Mouse (Mus musculus) fibroblast of lung, adult 2 months (primary cell): ENCODE results near the gene Srgap3.

ENCODE experiments used
- DNase-seq: peaks from one replicate; pipeline ENCODE4 v3.0.0-alpha.2; 2011; ENCODE audit warnings: low read depth

Gene Srgap3

GRCm38 (mm10) chr6:112909711-112910110 lies 37.4 kb downstream of the Srgap3 start:
- DNase-seq: no peak

DNA sequence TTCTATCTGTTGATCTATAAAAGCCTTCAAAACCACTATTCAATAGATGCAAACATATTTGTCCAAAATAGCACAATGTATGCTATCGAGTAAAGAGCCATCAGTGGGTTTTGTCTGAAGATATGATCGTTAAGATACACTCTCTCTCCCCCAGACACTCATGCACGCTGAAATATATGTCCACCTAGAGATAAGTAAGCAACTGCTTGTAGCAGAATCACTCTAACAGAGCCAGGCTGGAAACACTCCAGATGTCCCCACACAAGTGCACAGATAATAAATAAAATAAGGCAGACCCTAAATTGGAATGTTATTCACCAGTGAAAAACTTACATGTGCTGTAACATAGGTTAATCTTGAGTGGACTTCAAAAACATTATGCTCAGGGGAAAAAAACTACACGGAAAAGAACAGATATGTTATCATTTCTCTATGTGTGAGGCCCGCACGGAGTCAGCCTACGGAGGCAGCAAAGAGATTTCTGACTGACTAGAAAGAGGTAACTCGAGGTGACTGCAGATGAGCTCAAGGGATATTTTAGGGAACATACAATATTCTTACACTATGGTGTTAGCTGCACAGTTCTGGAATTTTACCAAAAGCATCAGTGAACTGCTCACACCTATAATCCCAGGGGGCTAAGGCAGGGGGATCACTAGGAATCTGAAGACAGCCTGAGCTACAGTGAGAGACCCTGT lies 39.0 kb downstream of the Srgap3 start:
- DNase-seq: no peak

DNA sequence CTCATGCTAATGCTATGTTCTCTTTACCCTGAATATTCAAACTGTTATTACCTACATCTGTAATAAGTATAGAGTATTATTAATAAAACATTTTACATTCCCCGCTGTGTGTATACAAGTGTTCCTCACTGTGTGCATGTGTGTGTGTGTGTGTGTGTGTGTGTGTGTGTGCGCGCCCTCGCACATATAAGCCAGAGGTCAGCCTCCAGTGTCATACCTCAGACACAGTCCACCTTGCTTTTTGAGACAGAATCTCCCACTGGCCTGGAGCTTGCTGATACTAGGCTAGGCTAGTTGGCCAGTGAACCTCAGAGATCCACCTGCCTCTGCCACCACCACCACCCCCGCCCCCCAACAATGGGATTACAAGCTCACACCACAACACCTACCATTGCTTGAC lies 43.3 kb downstream of the Srgap3 start:
- DNase-seq: no peak

GRCm38 (mm10) chr6:112903226-112903625 lies 43.8 kb downstream of the Srgap3 start:
- no peak for DNase-seq

DNA sequence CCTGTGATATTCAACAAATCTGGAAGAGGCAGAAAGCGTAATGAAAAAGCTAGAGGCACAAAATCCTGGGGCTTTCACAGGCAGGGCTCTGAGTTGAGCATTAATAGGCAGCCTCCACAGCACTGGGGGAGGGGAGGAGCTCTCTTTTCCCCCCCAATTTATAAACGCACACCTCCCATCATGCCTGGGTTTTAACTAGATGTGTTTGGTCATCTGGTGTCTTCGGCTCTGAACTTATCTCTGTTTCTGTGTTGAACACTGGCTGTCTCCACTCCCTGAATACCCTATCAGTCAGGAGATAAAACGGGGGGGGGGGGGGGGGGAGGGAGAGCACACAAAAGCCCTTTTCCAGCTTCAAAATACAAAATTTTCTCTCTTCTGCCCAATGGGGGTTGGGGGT lies 44.3 kb downstream of the Srgap3 start:
- DNase-seq: no peak

GRCm38 (mm10) chr6:112900306-112900705 lies 46.8 kb downstream of the Srgap3 start:
- DNase-seq: no peak

DNA sequence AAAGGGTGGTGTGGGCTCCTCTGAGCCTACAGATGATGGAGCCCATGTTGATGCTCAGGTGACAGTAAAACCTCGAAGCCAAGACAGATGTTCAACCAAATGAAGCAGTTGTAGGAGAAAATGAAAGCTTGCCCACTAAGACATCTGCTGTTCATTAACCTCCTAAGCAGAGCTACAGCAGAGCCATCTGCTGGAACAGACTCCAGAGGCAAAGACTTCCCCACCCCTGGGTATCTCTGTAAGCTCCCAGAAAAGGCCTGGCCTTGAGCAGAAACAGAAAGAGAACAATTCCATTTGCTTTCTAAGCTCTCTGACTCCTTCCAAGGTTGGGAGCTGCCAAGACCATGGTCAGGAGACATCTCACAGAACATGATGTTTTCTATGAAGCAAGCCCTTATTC lies 47.4 kb downstream of the Srgap3 start:
- no peak for DNase-seq

- DNase-seq: no peak
Measured at GRCm38 (mm10) chr6:112899276-112899675, 47.8 kb downstream of the Srgap3 start.

GRCm38 (mm10) chr6:112898435-112898834 lies 48.6 kb downstream of the Srgap3 start:
- no peak for DNase-seq

DNA sequence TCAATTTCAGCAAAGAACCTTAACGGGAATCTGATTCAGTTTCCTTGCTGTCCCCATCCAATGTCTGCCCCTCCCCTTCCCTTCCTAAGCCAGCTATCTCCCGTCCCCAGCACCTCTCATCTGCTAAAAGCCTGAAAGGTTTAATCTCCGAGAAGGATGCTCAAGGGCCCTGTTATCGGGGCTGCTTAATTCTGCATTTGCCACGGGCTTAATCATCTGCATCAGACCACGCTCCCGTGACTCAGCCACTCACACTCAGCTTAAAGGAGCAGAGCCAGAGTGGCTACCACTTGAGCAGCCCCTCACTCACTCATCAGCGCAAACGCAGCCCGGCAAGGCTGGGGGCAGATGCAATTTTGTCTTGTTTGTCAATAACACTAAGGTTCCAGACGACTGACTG lies 50.7 kb downstream of the Srgap3 start:
- DNase-seq: no peak

GRCm38 (mm10) chr6:112890331-112890751 lies 56.7 kb downstream of the Srgap3 start:
- DNase-seq: no peak

DNA sequence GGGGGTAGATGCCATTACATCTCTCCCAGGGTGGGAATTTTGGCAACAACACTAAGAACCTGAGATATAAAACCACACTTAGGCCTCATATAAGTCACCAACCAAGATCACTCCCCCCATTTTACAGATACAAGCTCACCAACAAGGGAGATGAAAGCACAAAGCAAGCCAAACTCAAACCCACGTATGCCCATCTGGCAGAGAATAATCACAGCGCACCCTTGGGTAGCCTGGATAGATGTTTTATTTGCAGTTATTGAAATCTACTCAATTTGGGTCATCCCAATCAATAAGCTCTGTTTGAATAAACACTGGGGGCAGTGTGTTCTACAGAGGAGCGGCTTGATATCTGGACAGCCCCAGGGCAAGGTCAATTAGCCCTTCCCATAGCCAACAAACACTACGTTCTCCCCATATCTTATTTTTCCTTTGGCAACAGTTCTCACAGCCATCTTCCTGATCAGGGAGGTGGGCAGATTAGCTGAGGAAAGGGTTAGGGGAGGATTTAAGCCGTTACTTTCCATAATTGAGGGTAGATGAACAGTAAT lies 63.4 kb downstream of the Srgap3 start:
- no peak for DNase-seq

GRCm38 (mm10) chr6:112880048-112880534 lies 67.0 kb downstream of the Srgap3 start:
- peak; percentile 44 for DNase-seq

- DNase-seq: no peak
Measured at GRCm38 (mm10) chr6:112879154-112879553, 67.9 kb downstream of the Srgap3 start.

DNA sequence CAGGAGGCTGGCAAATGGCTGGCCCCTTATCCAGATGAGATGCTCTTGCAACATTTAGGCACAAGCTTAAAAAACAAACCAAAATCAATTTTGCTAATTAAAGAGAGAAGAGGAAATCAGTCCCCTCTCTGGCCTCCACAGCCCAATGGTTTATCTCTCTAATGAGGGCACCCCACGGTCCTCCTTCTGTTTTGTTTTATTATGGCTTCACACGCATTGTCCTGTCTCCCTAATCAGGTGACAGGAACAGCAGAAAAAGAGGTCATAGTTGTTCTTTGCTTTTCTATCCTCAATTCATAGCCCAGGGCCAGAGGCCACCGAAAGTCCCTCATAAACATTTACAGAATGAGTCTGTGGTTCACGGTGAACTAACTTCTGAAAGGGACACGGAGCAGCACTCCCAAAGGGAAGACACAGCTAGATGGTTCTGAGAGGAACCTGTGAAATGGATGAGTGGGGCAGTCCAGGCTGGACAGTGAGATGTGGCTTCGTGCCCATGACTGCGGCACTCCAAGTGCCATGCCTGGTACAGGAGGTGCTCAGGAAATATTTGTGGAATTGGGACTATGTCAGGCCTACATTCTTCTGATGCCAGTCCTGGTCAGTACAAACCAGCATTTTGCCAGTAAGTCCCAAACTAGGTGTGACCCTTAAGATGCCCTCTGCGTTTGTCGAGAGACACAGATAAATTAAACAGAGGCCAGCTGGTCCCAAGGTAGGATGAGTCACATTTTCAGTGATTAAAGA lies 73.8 kb downstream of the Srgap3 start:
- no peak for DNase-seq

- no peak for DNase-seq
Measured at GRCm38 (mm10) chr6:112871241-112871780, 75.8 kb downstream of the Srgap3 start.

- DNase-seq: no peak
Measured at GRCm38 (mm10) chr6:112868197-112868957, 78.7 kb downstream of the Srgap3 start.

- DNase-seq: no peak
Measured at GRCm38 (mm10) chr6:112866096-112866495, 81.0 kb downstream of the Srgap3 start.

DNA sequence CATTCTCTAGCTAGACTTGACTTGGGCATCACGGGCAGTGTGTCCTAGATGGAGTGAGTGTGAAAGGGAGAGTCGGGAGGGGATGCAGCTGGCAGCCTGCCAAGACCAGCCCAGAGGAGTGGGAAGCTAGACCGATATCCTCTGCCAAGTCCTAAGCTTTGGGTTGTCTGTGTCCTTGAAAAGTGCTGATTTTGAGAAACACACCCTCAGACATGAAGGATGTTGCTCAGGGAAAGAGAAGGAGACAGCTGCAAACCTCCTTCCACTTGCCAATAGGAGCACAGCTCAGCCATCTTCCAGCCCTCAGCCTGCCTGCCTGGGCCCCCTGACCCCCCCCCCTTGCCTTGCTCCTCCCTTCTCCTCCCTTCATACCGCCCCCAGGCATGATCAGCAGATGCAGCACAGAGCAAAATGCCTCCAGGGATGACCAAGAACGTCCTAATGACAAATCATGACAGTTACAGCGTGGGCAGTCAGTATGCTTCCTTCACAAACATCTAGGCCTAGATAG lies 82.0 kb downstream of the Srgap3 start:
- no peak for DNase-seq

DNA sequence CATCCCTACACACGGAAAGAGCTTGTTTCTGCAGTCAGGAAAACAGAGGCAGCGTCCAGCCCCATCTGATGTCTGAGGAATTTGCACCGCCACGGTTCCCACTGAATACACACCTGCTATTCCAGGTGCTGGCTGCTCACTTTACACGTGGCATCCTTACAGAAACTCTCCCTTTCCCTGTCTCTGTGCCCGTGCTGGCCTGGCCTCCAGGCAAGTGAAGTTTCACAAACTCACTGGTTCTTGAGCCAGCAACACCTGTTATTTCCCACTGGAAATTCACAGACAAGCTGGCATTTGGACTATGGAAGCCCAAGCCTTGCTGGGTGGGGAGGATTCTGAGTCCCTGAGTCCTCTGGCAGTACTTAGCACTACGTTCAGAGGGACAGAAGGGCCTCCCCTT lies 84.6 kb downstream of the Srgap3 start:
- DNase-seq: no peak

DNA sequence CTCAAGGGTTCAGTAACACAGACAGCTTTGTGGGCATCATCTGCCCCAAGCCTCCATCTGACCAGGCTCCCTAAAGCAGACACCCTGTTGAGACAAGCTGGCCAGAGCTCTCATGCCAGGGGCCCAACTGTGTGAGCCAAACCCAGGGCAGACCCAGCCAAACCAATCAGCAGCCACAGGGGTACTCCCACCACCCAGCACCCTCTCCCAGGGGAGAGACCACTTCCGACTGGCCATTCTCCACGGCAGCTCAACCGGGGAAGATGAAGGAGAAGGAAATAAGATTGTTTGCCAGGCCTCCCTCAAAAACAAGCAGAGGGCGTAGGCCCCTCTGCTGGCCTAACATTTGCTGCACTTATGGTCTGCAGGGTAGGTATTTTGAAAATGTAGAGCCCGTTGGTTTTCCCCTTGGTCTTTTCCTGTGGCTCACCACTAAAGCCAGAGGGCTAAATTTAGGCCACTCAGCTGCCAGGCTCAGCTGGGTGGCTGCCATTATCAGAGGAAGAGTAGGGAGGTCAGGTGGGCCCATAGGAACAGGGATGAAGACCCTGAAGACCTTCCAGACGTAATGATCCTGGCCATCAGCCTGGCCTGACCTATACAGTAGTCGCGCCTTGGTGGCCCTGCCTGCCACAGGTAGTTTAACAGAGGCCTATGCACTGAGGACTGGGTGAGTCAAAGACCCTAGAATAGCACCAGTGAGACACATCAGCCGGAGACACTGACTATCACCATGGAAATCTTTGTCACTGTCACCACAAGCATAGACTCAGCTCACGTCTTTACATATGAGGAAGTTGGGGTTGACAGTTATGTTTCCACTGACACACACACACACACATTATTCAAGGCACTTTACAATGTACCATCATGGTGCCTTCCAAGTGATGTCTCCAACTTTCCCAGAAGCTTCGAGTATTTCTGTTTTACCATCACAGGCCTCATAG lies 85.4 kb downstream of the Srgap3 start:
- no peak for DNase-seq
